Mouse (Mus musculus): ENCODE data around the gene Trp53tg5. TPM values are rescaled to one million over a fixed set of nuclear protein-coding genes. Genes with fewer than 3 reads are reported as not detected.

The Trp53tg5 gene
- total and polyA plus RNA-seq, 2 experiments = not detected

DNA sequence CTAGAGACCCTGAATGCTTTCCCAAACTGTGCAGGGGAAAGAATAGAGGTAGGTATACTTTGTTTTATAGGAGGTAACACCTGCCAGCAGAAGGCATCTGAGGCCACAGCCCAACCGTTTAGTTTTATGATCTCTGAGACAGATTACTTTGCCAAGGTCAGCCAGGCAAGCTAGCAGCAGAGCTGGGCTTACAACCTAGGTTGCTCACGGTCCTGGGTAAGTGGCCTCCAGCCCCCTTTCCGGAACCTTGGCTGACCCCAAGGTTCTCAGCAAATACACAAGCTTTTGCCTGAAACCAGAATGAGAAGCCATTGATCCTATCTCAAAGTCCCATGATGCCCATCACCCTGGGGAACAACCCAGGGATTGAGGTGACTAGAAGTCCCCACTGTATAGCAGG is 38.8 kb downstream of the Trp53tg5 start:
- DNase-seq (ENCODE audit: extremely low read depth, low read depth, low spot score) = peak; percentile 73

DNA sequence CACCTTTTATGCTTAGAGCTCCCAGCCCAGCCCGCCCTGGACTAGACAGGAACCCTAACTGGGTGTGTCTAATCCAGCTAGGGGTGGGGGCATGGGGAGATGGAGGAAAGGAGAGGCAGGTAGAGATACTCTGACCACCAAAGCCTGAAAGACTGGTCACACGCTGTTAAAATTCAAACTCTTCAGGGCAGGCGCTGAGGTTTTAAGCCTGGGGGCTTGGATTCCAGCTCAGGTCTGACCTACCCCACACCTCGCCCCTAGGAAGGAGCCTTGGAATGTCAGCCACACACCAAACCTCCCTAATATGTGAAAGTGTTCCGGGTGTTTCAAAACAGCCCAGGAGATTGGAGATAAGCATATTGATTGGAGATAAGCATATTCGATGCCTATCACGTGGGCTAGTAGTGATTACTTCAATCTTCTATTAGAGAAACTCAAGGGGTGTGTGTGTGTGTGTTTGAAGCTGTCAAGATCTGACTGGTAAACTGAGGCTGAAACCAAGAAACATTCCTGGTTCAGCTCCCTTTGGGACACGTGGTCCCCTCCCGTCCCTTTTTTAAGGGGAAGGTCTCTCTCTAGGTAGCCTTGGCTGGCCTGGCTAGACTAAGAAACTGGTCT is 40.1 kb downstream of the Trp53tg5 start:
- TF ChIP-seq CTCF (IDR thresholded peaks at IDR 0.05; ENCODE audit: low read depth, low read length) (no peak), POLR2A (IDR thresholded peaks at IDR 0.05; ENCODE audit: extremely low read depth, insufficient read depth, low read length) (no peak)
- peak; percentile 90 for DNase-seq (ENCODE audit: extremely low read depth, low read depth, low spot score)
- Histone ChIP-seq H3K79me2 (ENCODE audit: control insufficient read depth, insufficient read depth, low read length) (peaks cover 24% of the 10 kb centered on the region; the same call in 1 of the 2 replicates), H3K4me1 (ENCODE audit: control insufficient read depth, insufficient read depth, low read length) (peaks cover 62% of the 10 kb centered on the region), H3K36me3 (ENCODE audit: control insufficient read depth, insufficient read depth, low read length) (peaks cover 34% of the 10 kb centered on the region), H3K27me3 (ENCODE audit: control insufficient read depth, insufficient read depth, low read length) (no peaks in the 10 kb centered on the region), H3K27ac (replicated peaks; ENCODE audit: insufficient read depth, low read depth, low read length) (peak overlapping the region; percentile 91), H3K9ac (ENCODE audit: low read depth, low read length) (peak overlapping the region; percentile 58), H3K4me3 (ENCODE audit: insufficient read depth, low read depth, low read length) (peak overlapping the region; percentile 2; the same call in 1 of the 2 replicates)
- 24% methylated on average over 9 of the region's 9 CpGs for WGBS

More for the DNA sequence above, 38.8 kb downstream of the Trp53tg5 start:
- Histone ChIP-seq H3K4me1 (ENCODE audit: control insufficient read depth, insufficient read depth, low read length) (peaks cover 53% of the 10 kb centered on the region), H3K4me3 (ENCODE audit: insufficient read depth, low read depth, low read length) (peak overlapping the region; percentile 6; the same call in 1 of the 2 replicates), H3K27ac (replicated peaks; ENCODE audit: insufficient read depth, low read depth, low read length) (peak overlapping the region; percentile 91), H3K27me3 (ENCODE audit: control insufficient read depth, insufficient read depth, low read length) (no peaks in the 10 kb centered on the region), H3K79me2 (ENCODE audit: control insufficient read depth, insufficient read depth, low read length) (peaks cover 24% of the 10 kb centered on the region; the same call in 1 of the 2 replicates), H3K36me3 (ENCODE audit: control insufficient read depth, insufficient read depth, low read length) (peaks cover 27% of the 10 kb centered on the region), H3K9ac (ENCODE audit: low read depth, low read length) (peak overlapping the region; percentile 58)
- no peak for TF ChIP-seq POLR2A (IDR thresholded peaks at IDR 0.05; ENCODE audit: extremely low read depth, insufficient read depth, low read length)
- no peak for TF ChIP-seq CTCF (IDR thresholded peaks at IDR 0.05; ENCODE audit: low read depth, low read length)
- WGBS = 23% methylated on average over 3 of the region's 3 CpGs

GRCm38 (mm10) chr2:164432541-164433191 is 40.9 kb downstream of the Trp53tg5 start:
- H3K27ac ChIP-seq (replicated peaks; ENCODE audit: insufficient read depth, low read depth, low read length) = peak overlapping the region; percentile 76
- H3K4me3 ChIP-seq (ENCODE audit: insufficient read depth, low read depth, low read length) = peak overlapping the region; percentile 41; the same call in 1 of the 2 replicates
- TF ChIP-seq CTCF (IDR thresholded peaks at IDR 0.05; ENCODE audit: low read depth, low read length) (no peak), POLR2A (IDR thresholded peaks at IDR 0.05; ENCODE audit: extremely low read depth, insufficient read depth, low read length) (0 out of 2 replicates have a peak, but pooled peaks have one; percentile 10)
- peak; percentile 84 for DNase-seq (ENCODE audit: extremely low read depth, low read depth, low spot score)
- 10% methylated on average over 22 of the region's 22 CpGs for WGBS
- H3K27me3 ChIP-seq (ENCODE audit: control insufficient read depth, insufficient read depth, low read length) = no peaks in the 10 kb centered on the region
- peaks cover 24% of the 10 kb centered on the region; the same call in 1 of the 2 replicates for H3K79me2 ChIP-seq (ENCODE audit: control insufficient read depth, insufficient read depth, low read length)
- H3K4me1 ChIP-seq (ENCODE audit: control insufficient read depth, insufficient read depth, low read length) = peaks cover 63% of the 10 kb centered on the region
- peak overlapping the region; percentile 42 for H3K9ac ChIP-seq (ENCODE audit: low read depth, low read length)
- peaks cover 41% of the 10 kb centered on the region for H3K36me3 ChIP-seq (ENCODE audit: control insufficient read depth, insufficient read depth, low read length)

DNA sequence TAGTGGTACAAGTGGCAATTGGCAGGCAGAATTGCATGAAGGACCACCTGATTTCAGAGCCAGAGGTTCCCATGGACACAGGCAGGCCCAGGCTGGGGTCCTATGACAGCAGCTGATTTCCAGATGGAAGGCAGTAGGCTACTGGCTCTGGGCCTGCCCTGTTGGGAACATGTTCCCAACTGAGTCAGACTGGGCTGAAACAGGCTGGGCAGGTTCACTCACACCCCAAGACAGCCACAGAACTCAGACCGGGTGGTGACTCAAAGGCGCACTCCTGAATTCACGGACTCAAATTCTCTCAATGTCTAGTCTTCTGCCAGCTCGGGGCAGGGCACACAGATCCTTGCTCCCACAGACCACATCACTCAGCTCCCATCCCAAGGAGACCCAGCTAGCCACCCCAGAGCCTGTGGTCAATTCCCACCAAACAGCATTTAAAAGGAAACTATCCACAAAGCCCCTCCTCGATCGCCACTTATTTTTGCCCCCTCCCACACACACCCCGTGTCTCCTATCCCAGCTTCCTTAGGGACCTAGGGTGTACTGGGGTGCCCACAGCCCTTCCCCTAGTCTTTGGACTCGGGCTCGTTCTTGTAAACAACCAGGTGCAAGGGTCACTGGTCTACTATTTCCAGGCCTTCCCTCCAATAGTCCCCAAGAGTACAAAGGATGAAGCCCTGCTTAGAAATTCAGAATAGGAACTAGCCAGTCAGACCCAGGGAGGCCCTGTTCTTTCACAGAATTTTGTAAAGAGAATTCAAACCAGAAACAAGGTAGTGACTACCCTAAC is 41.7 kb downstream of the Trp53tg5 start:
- H3K27ac ChIP-seq (replicated peaks; ENCODE audit: insufficient read depth, low read depth, low read length) = peak overlapping the region; percentile 76
- peaks cover 19% of the 10 kb centered on the region; the same call in 1 of the 2 replicates for H3K79me2 ChIP-seq (ENCODE audit: control insufficient read depth, insufficient read depth, low read length)
- TF ChIP-seq POLR2A (IDR thresholded peaks at IDR 0.05; ENCODE audit: extremely low read depth, insufficient read depth, low read length) (no peak), CTCF (IDR thresholded peaks at IDR 0.05; ENCODE audit: low read depth, low read length) (no peak)
- no peak overlapping the region for H3K4me3 ChIP-seq (ENCODE audit: insufficient read depth, low read depth, low read length)
- 27% methylated on average over 9 of the region's 9 CpGs for WGBS
- peaks cover 66% of the 10 kb centered on the region for H3K4me1 ChIP-seq (ENCODE audit: control insufficient read depth, insufficient read depth, low read length)
- H3K36me3 ChIP-seq (ENCODE audit: control insufficient read depth, insufficient read depth, low read length) = peaks cover 49% of the 10 kb centered on the region
- H3K9ac ChIP-seq (ENCODE audit: low read depth, low read length) = peak overlapping the region; percentile 42
- peak; percentile 90 for DNase-seq (ENCODE audit: extremely low read depth, low read depth, low spot score)
- no peaks in the 10 kb centered on the region for H3K27me3 ChIP-seq (ENCODE audit: control insufficient read depth, insufficient read depth, low read length)

DNA sequence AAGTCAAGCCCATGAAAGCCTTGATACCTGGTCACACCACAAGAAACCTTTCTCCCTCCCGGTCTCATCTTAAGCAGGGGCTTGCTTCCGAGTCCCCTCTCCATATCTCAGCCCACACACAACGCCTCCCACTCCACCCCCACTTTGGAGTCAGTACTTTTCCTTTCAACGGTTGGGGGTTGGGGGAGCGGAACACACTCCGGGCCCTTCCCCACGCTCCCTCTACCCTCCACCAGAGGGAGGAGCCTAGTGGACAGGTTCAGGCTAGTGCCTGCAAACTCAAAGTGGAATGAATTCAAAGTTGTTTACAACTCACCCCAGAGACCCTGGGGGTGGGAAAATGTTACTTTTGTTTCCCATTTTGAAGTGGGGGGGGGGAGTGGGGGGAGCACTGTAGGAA is 42.8 kb downstream of the Trp53tg5 start:
- peaks cover 60% of the 10 kb centered on the region for H3K36me3 ChIP-seq (ENCODE audit: control insufficient read depth, insufficient read depth, low read length)
- WGBS = 35% methylated on average over 7 of the region's 7 CpGs
- TF ChIP-seq CTCF (IDR thresholded peaks at IDR 0.05; ENCODE audit: low read depth, low read length) (0 out of 2 replicates have a peak, but pooled peaks have one; percentile 19), POLR2A (IDR thresholded peaks at IDR 0.05; ENCODE audit: extremely low read depth, insufficient read depth, low read length) (no peak)
- no peaks in the 10 kb centered on the region for H3K27me3 ChIP-seq (ENCODE audit: control insufficient read depth, insufficient read depth, low read length)
- peaks cover 10% of the 10 kb centered on the region; the same call in 1 of the 2 replicates for H3K79me2 ChIP-seq (ENCODE audit: control insufficient read depth, insufficient read depth, low read length)
- H3K27ac ChIP-seq (replicated peaks; ENCODE audit: insufficient read depth, low read depth, low read length) = peak overlapping the region; percentile 66
- peak overlapping the region; percentile 29; the same call in 1 of the 2 replicates for H3K9ac ChIP-seq (ENCODE audit: low read depth, low read length)
- H3K4me3 ChIP-seq (ENCODE audit: insufficient read depth, low read depth, low read length) = no peak overlapping the region
- peak; percentile 37 for DNase-seq (ENCODE audit: extremely low read depth, low read depth, low spot score)
- H3K4me1 ChIP-seq (ENCODE audit: control insufficient read depth, insufficient read depth, low read length) = peaks cover 73% of the 10 kb centered on the region

All from liver, adult 2 months (tissue).